Mouse (Mus musculus): ENCODE measurements around the gene Abhd2. TPM values are rescaled to one million over a fixed set of nuclear protein-coding genes. Genes with fewer than 3 reads are reported as not detected.

Abhd2 gene
- polyA plus RNA-seq, 1 experiment from 2014 or later = 34.8 TPM

GRCm38 (mm10) chr7:79258981-79259542 lies 13.9 kb upstream of the Abhd2 start:
- no peak for TF ChIP-seq CTCF (IDR thresholded peaks at IDR 0.05; ENCODE audit: low read depth)
- Histone ChIP-seq H3K27ac (ENCODE audit: low read depth, low read length) (peak overlapping the region; percentile 72), H3K9me3 (ENCODE audit: control insufficient read depth) (no peaks in the 10 kb centered on the region), H3K36me3 (ENCODE audit: control insufficient read depth, insufficient read depth) (no peaks in the 10 kb centered on the region), H3K4me3 (ENCODE audit: low read depth, low read length) (no peak overlapping the region), H3K27me3 (replicated peaks; ENCODE audit: control insufficient read depth, insufficient read depth, low read length) (no peaks in the 10 kb centered on the region), H3K4me2 (replicated peaks; ENCODE audit: low read depth) (no peak overlapping the region), H3K9ac (ENCODE audit: low read depth, low read length) (no peak overlapping the region), H3K4me1 (replicated peaks; ENCODE audit: control insufficient read depth, insufficient read depth, low read length) (peaks cover 7% of the 10 kb centered on the region)
- peak; percentile 84 for ATAC-seq
- 54% methylated on average over 10 of the region's 10 CpGs for WGBS

- ATAC-seq = no peak
- no peak overlapping the region for H3K27ac ChIP-seq (ENCODE audit: low read depth, low read length)
- peaks cover 7% of the 10 kb centered on the region for H3K4me1 ChIP-seq (replicated peaks; ENCODE audit: control insufficient read depth, insufficient read depth, low read length)
- WGBS = 79% methylated on average over 8 of the region's 8 CpGs
- no peak for TF ChIP-seq CTCF (IDR thresholded peaks at IDR 0.05; ENCODE audit: low read depth)
- no peak overlapping the region for H3K4me3 ChIP-seq (ENCODE audit: low read depth, low read length)
- no peak overlapping the region for H3K4me2 ChIP-seq (replicated peaks; ENCODE audit: low read depth)
- no peaks in the 10 kb centered on the region for H3K36me3 ChIP-seq (ENCODE audit: control insufficient read depth, insufficient read depth)
- H3K9ac ChIP-seq (ENCODE audit: low read depth, low read length) = no peak overlapping the region
- no peaks in the 10 kb centered on the region for H3K27me3 ChIP-seq (replicated peaks; ENCODE audit: control insufficient read depth, insufficient read depth, low read length)
- H3K9me3 ChIP-seq (ENCODE audit: control insufficient read depth) = no peaks in the 10 kb centered on the region
Measured at GRCm38 (mm10) chr7:79262478-79262877, 10.5 kb upstream of the Abhd2 start.

DNA sequence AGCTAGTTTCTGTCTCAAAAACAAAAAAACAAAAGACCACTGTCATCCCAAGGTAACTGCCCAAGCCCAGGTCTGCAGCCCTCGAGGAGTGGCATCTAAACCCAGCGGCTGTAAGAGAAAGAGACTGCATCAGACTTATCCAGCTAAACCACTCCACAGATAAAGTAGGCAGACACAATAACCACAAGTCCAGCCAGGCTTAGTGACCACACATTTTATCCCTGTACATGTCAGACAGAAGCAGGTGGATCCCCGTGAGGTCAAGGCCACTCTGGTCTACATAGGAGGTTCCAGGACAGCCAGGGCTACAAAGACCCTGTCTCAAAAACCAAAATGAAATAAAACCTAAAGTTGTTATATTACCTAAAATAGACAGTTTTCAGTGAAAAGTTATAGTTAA lies 9.2 kb upstream of the Abhd2 start:
- H3K9ac ChIP-seq (ENCODE audit: low read depth, low read length) = no peak overlapping the region
- peaks cover 8% of the 10 kb centered on the region for H3K4me1 ChIP-seq (replicated peaks; ENCODE audit: control insufficient read depth, insufficient read depth, low read length)
- no peak overlapping the region for H3K27ac ChIP-seq (ENCODE audit: low read depth, low read length)
- no peaks in the 10 kb centered on the region for H3K27me3 ChIP-seq (replicated peaks; ENCODE audit: control insufficient read depth, insufficient read depth, low read length)
- 83% methylated on average over 3 of the region's 3 CpGs for WGBS
- no peaks in the 10 kb centered on the region for H3K36me3 ChIP-seq (ENCODE audit: control insufficient read depth, insufficient read depth)
- H3K4me3 ChIP-seq (ENCODE audit: low read depth, low read length) = no peak overlapping the region
- no peak overlapping the region for H3K4me2 ChIP-seq (replicated peaks; ENCODE audit: low read depth)
- H3K9me3 ChIP-seq (ENCODE audit: control insufficient read depth) = no peaks in the 10 kb centered on the region
- no peak for TF ChIP-seq CTCF (IDR thresholded peaks at IDR 0.05; ENCODE audit: low read depth)
- no peak for ATAC-seq

DNA sequence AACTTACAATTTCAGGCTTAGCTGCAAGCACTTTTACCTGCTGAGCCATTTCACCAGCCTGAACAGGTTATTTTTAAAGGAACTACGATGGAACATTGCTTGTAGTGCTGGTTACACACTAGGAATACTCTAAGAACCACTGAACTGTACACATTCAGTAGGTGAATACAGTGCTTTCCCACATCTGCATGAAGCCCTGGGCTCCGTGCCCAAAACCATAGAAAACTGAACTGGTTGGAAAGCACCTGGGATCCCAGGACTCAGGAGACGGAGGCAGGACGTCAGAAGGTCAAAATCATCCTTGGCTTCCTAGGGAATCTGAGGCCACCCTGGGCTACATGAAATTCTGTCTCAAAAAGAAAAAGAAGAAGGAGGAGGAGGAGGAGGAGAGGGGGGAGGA lies 6.8 kb upstream of the Abhd2 start:
- 75% methylated on average over 4 of the region's 4 CpGs for WGBS
- no peak overlapping the region for H3K27ac ChIP-seq (ENCODE audit: low read depth, low read length)
- peaks cover 16% of the 10 kb centered on the region; the same call in 1 of the 2 replicates for H3K4me1 ChIP-seq (replicated peaks; ENCODE audit: control insufficient read depth, insufficient read depth, low read length)
- no peak overlapping the region for H3K4me3 ChIP-seq (ENCODE audit: low read depth, low read length)
- TF ChIP-seq CTCF (IDR thresholded peaks at IDR 0.05; ENCODE audit: low read depth) = no peak
- no peaks in the 10 kb centered on the region for H3K36me3 ChIP-seq (ENCODE audit: control insufficient read depth, insufficient read depth)
- H3K9ac ChIP-seq (ENCODE audit: low read depth, low read length) = no peak overlapping the region
- H3K27me3 ChIP-seq (replicated peaks; ENCODE audit: control insufficient read depth, insufficient read depth, low read length) = no peaks in the 10 kb centered on the region
- H3K4me2 ChIP-seq (replicated peaks; ENCODE audit: low read depth) = no peak overlapping the region
- ATAC-seq = no peak
- H3K9me3 ChIP-seq (ENCODE audit: control insufficient read depth) = no peaks in the 10 kb centered on the region

- Histone ChIP-seq H3K9ac (ENCODE audit: low read depth, low read length) (0 out of 2 replicates have a peak overlapping the region, but pooled peaks have one; percentile 11), H3K4me1 (replicated peaks; ENCODE audit: control insufficient read depth, insufficient read depth, low read length) (peaks cover 16% of the 10 kb centered on the region; the same call in 1 of the 2 replicates), H3K9me3 (ENCODE audit: control insufficient read depth) (no peaks in the 10 kb centered on the region), H3K27me3 (replicated peaks; ENCODE audit: control insufficient read depth, insufficient read depth, low read length) (no peaks in the 10 kb centered on the region), H3K36me3 (ENCODE audit: control insufficient read depth, insufficient read depth) (no peaks in the 10 kb centered on the region), H3K27ac (ENCODE audit: low read depth, low read length) (peak overlapping the region; percentile 15; the same call in 1 of the 2 replicates), H3K4me2 (replicated peaks; ENCODE audit: low read depth) (no peak overlapping the region), H3K4me3 (ENCODE audit: low read depth, low read length) (no peak overlapping the region)
- no peak for TF ChIP-seq CTCF (IDR thresholded peaks at IDR 0.05; ENCODE audit: low read depth)
- whole genome bisulfite sequencing = 38% methylated on average over 7 of the region's 7 CpGs
- ATAC-seq = no peak
Measured at GRCm38 (mm10) chr7:79267690-79268388, 5.2 kb upstream of the Abhd2 start.

GRCm38 (mm10) chr7:79268897-79269296 lies 4.1 kb upstream of the Abhd2 start:
- H3K9me3 ChIP-seq (ENCODE audit: control insufficient read depth) = no peaks in the 10 kb centered on the region
- 90% methylated on average over 8 of the region's 8 CpGs for WGBS
- H3K27me3 ChIP-seq (replicated peaks; ENCODE audit: control insufficient read depth, insufficient read depth, low read length) = no peaks in the 10 kb centered on the region
- no peak overlapping the region for H3K4me3 ChIP-seq (ENCODE audit: low read depth, low read length)
- TF ChIP-seq CTCF (IDR thresholded peaks at IDR 0.05; ENCODE audit: low read depth) = no peak
- peaks cover 16% of the 10 kb centered on the region; the same call in 1 of the 2 replicates for H3K4me1 ChIP-seq (replicated peaks; ENCODE audit: control insufficient read depth, insufficient read depth, low read length)
- H3K36me3 ChIP-seq (ENCODE audit: control insufficient read depth, insufficient read depth) = no peaks in the 10 kb centered on the region
- H3K9ac ChIP-seq (ENCODE audit: low read depth, low read length) = no peak overlapping the region
- H3K27ac ChIP-seq (ENCODE audit: low read depth, low read length) = peak overlapping the region; percentile 77
- no peak for ATAC-seq
- H3K4me2 ChIP-seq (replicated peaks; ENCODE audit: low read depth) = no peak overlapping the region
